Mouse (Mus musculus): ENCODE results near the gene Macrod2.

- TF ChIP-seq EP300 (IDR thresholded peaks at IDR 0.05) (no peak), CTCF (IDR thresholded peaks at IDR 0.05) (no peak)
These were observed 662.3 kb downstream of the Macrod2 start for GRCm38 (mm10) chr2:141057455-141057833.

Measured in lung, postnatal 0 days (tissue).